Mouse (Mus musculus): ENCODE data around the gene Bcl9.

Gene Bcl9

GRCm38 (mm10) chr3:97296941-97297552 is 670 bp downstream of the Bcl9 start:
- peak; percentile 73 for DNase-seq (ENCODE audit: low read depth, low spot score)

GRCm38 (mm10) chr3:97294334-97294733 is 3.4 kb downstream of the Bcl9 start:
- peak; percentile 39 for DNase-seq (ENCODE audit: low read depth, low spot score)

- DNase-seq (ENCODE audit: low read depth, low spot score) = no peak
Observed at GRCm38 (mm10) chr3:97284878-97285277, 12.8 kb downstream of the Bcl9 start.

GRCm38 (mm10) chr3:97284056-97284455 is 13.7 kb downstream of the Bcl9 start:
- peak; percentile 54 for DNase-seq (ENCODE audit: low read depth, low spot score)

- DNase-seq (ENCODE audit: low read depth, low spot score) = peak; percentile 21
Observed at GRCm38 (mm10) chr3:97281426-97281825, 16.3 kb downstream of the Bcl9 start.

- no peak for DNase-seq (ENCODE audit: low read depth, low spot score)
Observed at GRCm38 (mm10) chr3:97275708-97276107, 22.0 kb downstream of the Bcl9 start.

GRCm38 (mm10) chr3:97274516-97275230 is 23.0 kb downstream of the Bcl9 start:
- no peak for DNase-seq (ENCODE audit: low read depth, low spot score)

- no peak for DNase-seq (ENCODE audit: low read depth, low spot score)
Observed at GRCm38 (mm10) chr3:97273876-97274275, 23.8 kb downstream of the Bcl9 start.

GRCm38 (mm10) chr3:97265667-97266415 is 31.9 kb downstream of the Bcl9 start:
- DNase-seq (ENCODE audit: low read depth, low spot score) = peak; percentile 33

GRCm38 (mm10) chr3:97262235-97262634 is 35.5 kb downstream of the Bcl9 start:
- no peak for DNase-seq (ENCODE audit: low read depth, low spot score)

- DNase-seq (ENCODE audit: low read depth, low spot score) = peak; percentile 31
Observed at GRCm38 (mm10) chr3:97255706-97256339, 41.9 kb downstream of the Bcl9 start.

GRCm38 (mm10) chr3:97254861-97255465 is 42.8 kb downstream of the Bcl9 start:
- DNase-seq (ENCODE audit: low read depth, low spot score) = no peak

GRCm38 (mm10) chr3:97253823-97254600 is 43.7 kb downstream of the Bcl9 start:
- DNase-seq (ENCODE audit: low read depth, low spot score) = no peak

- no peak for DNase-seq (ENCODE audit: low read depth, low spot score)
Observed at GRCm38 (mm10) chr3:97252896-97253295, 44.8 kb downstream of the Bcl9 start.

- no peak for DNase-seq (ENCODE audit: low read depth, low spot score)
Observed at GRCm38 (mm10) chr3:97242629-97243167, 55.0 kb downstream of the Bcl9 start.

- no peak for DNase-seq (ENCODE audit: low read depth, low spot score)
Observed at GRCm38 (mm10) chr3:97241826-97242225, 55.9 kb downstream of the Bcl9 start.

GRCm38 (mm10) chr3:97239793-97240192 is 57.9 kb downstream of the Bcl9 start:
- DNase-seq (ENCODE audit: low read depth, low spot score) = peak; percentile 56

GRCm38 (mm10) chr3:97239316-97239715 is 58.4 kb downstream of the Bcl9 start:
- DNase-seq (ENCODE audit: low read depth, low spot score) = no peak

GRCm38 (mm10) chr3:97238521-97238920 is 59.2 kb downstream of the Bcl9 start:
- DNase-seq (ENCODE audit: low read depth, low spot score) = no peak

GRCm38 (mm10) chr3:97237403-97237802 is 60.3 kb downstream of the Bcl9 start:
- DNase-seq (ENCODE audit: low read depth, low spot score) = no peak

GRCm38 (mm10) chr3:97234797-97235196 is 62.9 kb downstream of the Bcl9 start:
- peak; percentile 62 for DNase-seq (ENCODE audit: low read depth, low spot score)

Data from brain, adult 2 months (tissue).